Mouse (Mus musculus) erythroblast, embryonic 14.5 days (primary cell): ENCODE measurements around the gene Sirpa. TPM values are rescaled to one million over a fixed set of nuclear protein-coding genes. Genes with fewer than 3 reads are reported as not detected.

ENCODE experiments used
- H3K27me3 ChIP-seq: 2 replicates; pipeline ENCODE4 v1.6.1; 2012; ENCODE audit warnings: inconsistent platforms; ENCODE audit not compliant: control insufficient read depth
- H3K36me3 ChIP-seq: 2 replicates; pipeline ENCODE4 v1.6.1; 2012; ENCODE audit warnings: mild to moderate bottlenecking, inconsistent platforms; ENCODE audit not compliant: control insufficient read depth
- H3K4me1 ChIP-seq: 2 replicates; pipeline ENCODE4 v1.6.1; 2012; ENCODE audit warnings: inconsistent platforms; ENCODE audit not compliant: control insufficient read depth
- H3K4me3 ChIP-seq: replicated peaks from 2 replicates; pipeline ENCODE3; 2012; ENCODE audit warnings: moderate library complexity, mild to moderate bottlenecking, inconsistent platforms
- H3K9me3 ChIP-seq: 2 replicates; pipeline ENCODE4 v1.6.1; 2012; ENCODE audit warnings: low read length, inconsistent platforms, mixed read lengths; ENCODE audit not compliant: control insufficient read depth
- GATA1 ChIP-seq: IDR thresholded peaks from 2 replicates; pipeline ENCODE4 v1.6.1; 2012; ENCODE audit warnings: low read length, inconsistent platforms, mixed read lengths
- TAL1 ChIP-seq: IDR thresholded peaks from 3 replicates; pipeline ENCODE4 v1.6.1; 2012; ENCODE audit warnings: low read length, inconsistent platforms, mixed read lengths
- polyA plus RNA-seq: library from polyadenylated mRNA; stranded (reverse); fragments of >175 nt; gene quantifications from 2 replicates; pipeline ENCODE4 v1.2.3, GENCODE M21; 2012

Sirpa gene
- polyA plus RNA-seq, 1 experiment, result 0.53 TPM

DNA sequence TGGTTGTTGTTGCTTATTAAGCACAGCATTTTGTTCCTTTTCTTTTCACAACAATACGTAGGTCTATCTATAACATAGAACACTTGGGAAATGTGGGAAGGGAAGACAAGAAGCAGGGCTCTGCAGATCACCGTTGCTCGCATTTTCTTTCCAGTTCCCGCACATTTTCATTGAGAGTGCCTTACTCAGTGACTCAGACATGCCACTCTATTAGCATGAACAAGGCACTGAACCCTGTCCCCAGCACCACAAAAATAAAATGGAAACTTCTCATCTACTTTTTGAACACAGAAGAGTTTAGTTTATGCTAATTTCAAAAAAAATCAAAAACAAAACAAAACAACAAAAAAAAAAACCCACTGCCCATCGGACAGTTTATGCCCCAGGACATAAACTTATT, 34.5 kb downstream of the Sirpa start:
- Histone ChIP-seq H3K36me3 (no peaks in the 10 kb centered on the region; the same call in 1 of the 2 replicates), H3K4me3 (no peak overlapping the region), H3K27me3 (no peaks in the 10 kb centered on the region), H3K9me3 (no peaks in the 10 kb centered on the region), H3K4me1 (no peaks in the 10 kb centered on the region)
- TF ChIP-seq GATA1 (no peak), TAL1 (no peak)

DNA sequence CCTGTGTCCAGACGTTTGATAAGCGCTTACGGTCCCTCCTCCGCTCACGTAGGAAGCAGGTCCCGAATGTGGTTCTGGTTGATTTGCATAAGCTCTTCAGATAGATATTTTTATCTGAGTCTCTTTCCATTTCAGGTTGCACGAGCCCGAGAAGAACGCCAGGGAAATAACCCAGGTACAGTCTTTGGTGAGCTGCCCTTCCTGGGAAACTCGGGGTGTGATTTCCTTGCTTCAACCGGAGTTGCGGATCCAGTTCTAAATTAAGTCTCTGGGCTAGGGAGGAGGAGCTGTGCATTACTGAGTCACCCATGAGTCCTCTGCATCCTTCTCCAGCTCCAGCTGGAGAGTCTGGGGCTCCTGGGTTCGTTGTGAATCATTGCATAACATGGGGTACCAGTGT, 35.2 kb downstream of the Sirpa start:
- Histone ChIP-seq H3K27me3 (no peaks in the 10 kb centered on the region), H3K9me3 (no peaks in the 10 kb centered on the region), H3K4me1 (no peaks in the 10 kb centered on the region), H3K4me3 (no peak overlapping the region), H3K36me3 (no peaks in the 10 kb centered on the region; the same call in 1 of the 2 replicates)
- TF ChIP-seq GATA1, result no peak
- no peak for TF ChIP-seq TAL1

DNA sequence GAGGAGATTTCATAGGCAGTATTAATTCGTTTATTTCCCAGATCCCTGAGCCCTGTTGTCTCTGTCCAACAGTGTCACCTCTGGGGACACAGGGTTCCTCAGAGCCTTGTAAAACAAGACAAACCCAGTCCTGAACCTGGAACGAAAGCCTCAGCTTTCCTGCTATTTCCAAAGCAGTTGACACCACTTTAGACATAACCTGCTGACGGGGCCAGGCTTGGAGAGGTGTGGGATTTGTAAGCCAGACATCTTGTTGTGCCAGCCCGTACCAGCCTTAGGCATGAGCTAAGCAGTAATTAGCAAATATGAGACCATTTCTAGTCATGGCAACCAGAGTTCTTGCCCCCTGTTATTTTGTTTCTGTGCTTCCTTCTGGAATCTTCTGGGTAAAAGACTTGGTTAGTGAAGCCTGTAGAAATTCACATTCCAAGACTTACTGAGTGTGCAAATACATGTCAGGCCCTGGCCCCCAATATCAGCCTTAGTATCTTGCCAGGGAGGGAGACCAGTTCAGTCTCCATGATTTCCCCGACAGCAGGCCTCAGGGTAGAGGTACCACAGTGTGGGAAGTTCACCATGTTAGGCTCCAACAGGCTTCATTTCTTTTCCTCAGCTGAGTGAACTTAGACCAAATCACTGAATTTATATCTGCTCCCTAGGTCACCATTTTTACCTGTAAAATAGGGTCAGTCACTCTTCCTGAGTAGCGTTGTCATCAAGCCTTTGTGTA, 36.0 kb downstream of the Sirpa start:
- H3K4me3 ChIP-seq, result no peak overlapping the region
- H3K9me3 ChIP-seq, result no peaks in the 10 kb centered on the region
- H3K27me3 ChIP-seq, result no peaks in the 10 kb centered on the region
- TF ChIP-seq TAL1 (no peak), GATA1 (no peak)
- no peaks in the 10 kb centered on the region; the same call in 1 of the 2 replicates for H3K36me3 ChIP-seq
- no peaks in the 10 kb centered on the region for H3K4me1 ChIP-seq

DNA sequence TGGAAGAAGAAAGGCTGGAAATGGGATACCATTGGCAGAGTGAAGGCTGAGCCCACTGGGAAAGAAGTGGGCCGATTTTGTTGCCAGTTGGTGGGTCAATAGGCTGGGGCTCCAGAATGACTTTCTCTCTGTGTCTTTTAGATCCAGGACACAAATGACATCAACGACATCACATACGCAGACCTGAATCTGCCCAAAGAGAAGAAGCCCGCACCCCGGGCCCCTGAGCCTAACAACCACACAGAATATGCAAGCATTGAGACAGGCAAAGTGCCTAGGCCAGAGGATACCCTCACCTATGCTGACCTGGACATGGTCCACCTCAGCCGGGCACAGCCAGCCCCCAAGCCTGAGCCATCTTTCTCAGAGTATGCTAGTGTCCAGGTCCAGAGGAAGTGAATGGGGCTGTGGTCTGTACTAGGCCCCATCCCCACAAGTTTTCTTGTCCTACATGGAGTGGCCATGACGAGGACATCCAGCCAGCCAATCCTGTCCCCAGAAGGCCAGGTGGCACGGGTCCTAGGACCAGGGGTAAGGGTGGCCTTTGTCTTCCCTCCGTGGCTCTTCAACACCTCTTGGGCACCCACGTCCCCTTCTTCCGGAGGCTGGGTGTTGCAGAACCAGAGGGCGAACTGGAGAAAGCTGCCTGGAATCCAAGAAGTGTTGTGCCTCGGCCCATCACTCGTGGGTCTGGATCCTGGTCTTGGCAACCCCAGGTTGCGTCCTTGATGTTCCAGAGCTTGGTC, 37.3 kb downstream of the Sirpa start:
- H3K4me3 ChIP-seq, result no peak overlapping the region
- no peaks in the 10 kb centered on the region for H3K27me3 ChIP-seq
- no peak for TF ChIP-seq TAL1
- no peak for TF ChIP-seq GATA1
- H3K4me1 ChIP-seq, result no peaks in the 10 kb centered on the region
- no peaks in the 10 kb centered on the region; the same call in 1 of the 2 replicates for H3K36me3 ChIP-seq
- no peaks in the 10 kb centered on the region for H3K9me3 ChIP-seq

DNA sequence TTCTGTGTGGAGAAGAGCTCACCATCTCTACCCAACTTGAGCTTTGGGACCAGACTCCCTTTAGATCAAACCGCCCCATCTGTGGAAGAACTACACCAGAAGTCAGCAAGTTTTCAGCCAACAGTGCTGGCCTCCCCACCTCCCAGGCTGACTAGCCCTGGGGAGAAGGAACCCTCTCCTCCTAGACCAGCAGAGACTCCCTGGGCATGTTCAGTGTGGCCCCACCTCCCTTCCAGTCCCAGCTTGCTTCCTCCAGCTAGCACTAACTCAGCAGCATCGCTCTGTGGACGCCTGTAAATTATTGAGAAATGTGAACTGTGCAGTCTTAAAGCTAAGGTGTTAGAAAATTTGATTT, 37.9 kb downstream of the Sirpa start:
- no peaks in the 10 kb centered on the region for H3K9me3 ChIP-seq

DNA sequence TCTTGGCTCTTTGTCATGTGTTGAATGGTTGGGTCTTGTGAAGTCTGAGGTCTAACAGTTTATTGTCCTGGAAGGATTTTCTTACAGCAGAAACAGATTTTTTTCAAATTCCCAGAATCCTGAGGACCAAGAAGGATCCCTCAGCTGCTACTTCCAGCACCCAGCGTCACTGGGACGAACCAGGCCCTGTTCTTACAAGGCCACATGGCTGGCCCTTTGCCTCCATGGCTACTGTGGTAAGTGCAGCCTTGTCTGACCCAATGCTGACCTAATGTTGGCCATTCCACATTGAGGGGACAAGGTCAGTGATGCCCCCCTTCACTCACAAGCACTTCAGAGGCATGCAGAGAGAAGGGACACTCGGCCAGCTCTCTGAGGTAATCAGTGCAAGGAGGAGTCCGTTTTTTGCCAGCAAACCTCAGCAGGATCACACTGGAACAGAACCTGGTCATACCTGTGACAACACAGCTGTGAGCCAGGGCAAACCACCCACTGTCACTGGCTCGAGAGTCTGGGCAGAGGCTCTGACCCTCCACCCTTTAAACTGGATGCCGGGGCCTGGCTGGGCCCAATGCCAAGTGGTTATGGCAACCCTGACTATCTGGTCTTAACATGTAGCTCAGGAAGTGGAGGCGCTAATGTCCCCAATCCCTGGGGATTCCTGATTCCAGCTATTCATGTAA, 38.5 kb downstream of the Sirpa start:
- no peak overlapping the region for H3K4me3 ChIP-seq
- H3K9me3 ChIP-seq, result no peaks in the 10 kb centered on the region
- no peaks in the 10 kb centered on the region; the same call in 1 of the 2 replicates for H3K36me3 ChIP-seq
- H3K27me3 ChIP-seq, result no peaks in the 10 kb centered on the region
- no peak for TF ChIP-seq GATA1
- TF ChIP-seq TAL1, result no peak
- H3K4me1 ChIP-seq, result no peaks in the 10 kb centered on the region

More for the DNA sequence above, 37.9 kb downstream of the Sirpa start:
- no peaks in the 10 kb centered on the region for H3K4me1 ChIP-seq
- no peak for TF ChIP-seq GATA1
- no peak overlapping the region for H3K4me3 ChIP-seq
- no peaks in the 10 kb centered on the region for H3K27me3 ChIP-seq
- H3K36me3 ChIP-seq, result no peaks in the 10 kb centered on the region; the same call in 1 of the 2 replicates

DNA sequence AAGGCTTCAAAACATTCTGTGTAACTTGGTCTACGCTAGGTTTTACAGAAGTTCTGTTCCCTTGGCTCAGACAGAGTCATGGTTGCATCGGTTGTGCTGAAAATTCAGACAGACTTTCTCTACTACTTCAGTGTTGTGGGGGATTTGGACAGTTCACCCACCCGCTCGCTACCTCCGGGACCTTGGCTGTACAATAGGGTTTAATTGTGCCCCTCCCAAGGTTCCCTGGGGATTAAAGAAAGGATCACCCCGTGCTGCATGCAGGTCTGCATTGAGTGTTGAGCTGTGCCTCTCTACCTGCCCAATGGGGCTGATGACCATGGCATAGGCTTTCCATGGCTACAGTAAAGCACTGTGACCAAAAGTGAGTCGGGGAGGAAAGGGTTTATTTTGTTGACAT, 39.7 kb downstream of the Sirpa start:
- Histone ChIP-seq H3K36me3 (no peaks in the 10 kb centered on the region; the same call in 1 of the 2 replicates), H3K27me3 (no peaks in the 10 kb centered on the region), H3K9me3 (no peaks in the 10 kb centered on the region), H3K4me3 (no peak overlapping the region), H3K4me1 (no peaks in the 10 kb centered on the region)
- TF ChIP-seq GATA1 (no peak), TAL1 (no peak)

DNA sequence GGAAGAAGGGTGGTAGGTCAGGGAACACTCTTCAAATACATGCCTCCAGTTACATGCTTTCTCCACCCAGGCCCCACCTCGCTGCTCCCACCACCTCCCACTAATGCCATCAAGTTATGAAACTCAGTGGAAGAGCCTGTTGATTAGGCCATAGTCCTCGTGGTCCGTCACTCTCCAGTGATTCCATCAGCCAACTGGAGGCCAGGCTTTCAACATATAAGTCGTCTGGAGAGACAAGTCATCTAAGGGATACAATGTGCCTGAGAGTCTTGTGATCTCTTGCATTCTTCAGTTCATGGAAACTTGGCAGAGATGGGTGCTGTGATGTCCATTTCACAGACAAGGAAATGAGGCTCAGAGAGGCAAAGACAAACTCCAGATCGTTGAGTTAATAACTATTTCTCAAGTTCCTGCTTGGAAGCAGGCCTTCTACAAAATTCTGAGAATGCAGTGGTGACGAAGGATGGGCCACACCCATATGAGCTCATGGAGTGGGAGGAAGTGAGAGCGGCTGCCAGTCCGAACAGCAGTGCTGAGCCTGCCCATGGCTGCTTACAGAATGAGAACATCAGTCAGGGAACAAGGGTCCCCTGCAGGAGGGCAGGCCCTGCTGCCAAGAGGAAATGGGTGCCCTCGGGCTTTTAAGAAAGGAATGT, 40.6 kb downstream of the Sirpa start:
- H3K4me3 ChIP-seq, result no peak overlapping the region
- H3K27me3 ChIP-seq, result no peaks in the 10 kb centered on the region
- H3K9me3 ChIP-seq, result no peaks in the 10 kb centered on the region
- no peak for TF ChIP-seq GATA1
- no peak for TF ChIP-seq TAL1
- H3K4me1 ChIP-seq, result no peaks in the 10 kb centered on the region
- H3K36me3 ChIP-seq, result no peaks in the 10 kb centered on the region; the same call in 1 of the 2 replicates
